Mouse (Mus musculus): ENCODE measurements around the gene Gpkow.

GRCm38 (mm10) chrX:7743470-7743869 lies 46.5 kb downstream of the Gpkow start:
- no peak for TF ChIP-seq CTCF (IDR thresholded peaks at IDR 0.05; ENCODE audit: low read depth)
- TF ChIP-seq EP300 (IDR thresholded peaks at IDR 0.05; ENCODE audit: low read depth), result no peak

Data from heart, postnatal 0 days (tissue).